Mouse (Mus musculus) ES-Bruce4 (cell line): ENCODE results near the gene Csmd2.

ENCODE experiments used
- CTCF ChIP-seq: IDR thresholded peaks from one replicate; pipeline ENCODE4 v1.8.1; 2011; ENCODE audit warnings: low read depth, low read length
- POLR2A ChIP-seq: IDR thresholded peaks from one replicate; pipeline ENCODE4 v1.8.1; 2011; ENCODE audit warnings: low read length; ENCODE audit not compliant: insufficient read depth

GRCm38 (mm10) chr4:128613326-128613725 is 625.7 kb downstream of the Csmd2 start:
- no peak for TF ChIP-seq POLR2A
- TF ChIP-seq CTCF: peak; percentile 32
